Mouse (Mus musculus) MEL (cell line): ENCODE data around the gene Gigyf1. TPM values are rescaled to one million over a fixed set of nuclear protein-coding genes. Genes with fewer than 3 reads are reported as not detected.

Experiments used
- DNase-seq: peaks from one replicate; pipeline ENCODE4 v3.0.0; 2011; ENCODE audit warnings: low read depth, low spot score
- H3K27ac ChIP-seq: 2 replicates; pipeline ENCODE4 v1.5.1; 2012; ENCODE audit warnings: low read depth, mild to moderate bottlenecking, control low read depth, low read length, moderate library complexity; ENCODE audit not compliant: control insufficient read depth
- H3K27me3 ChIP-seq, 2 experiments: fragments of 150-350 bp in 1 of 2; sonication (generic) in 1 of 2; 2 replicates each; pipeline ENCODE4 v1.6.1; 2012; ENCODE audit warnings: low read length in 2 of 2, mild to moderate bottlenecking in 2 of 2, improper control_type of control experiment in 1 of 2, moderate library complexity in 1 of 2; ENCODE audit not compliant: insufficient read depth in 2 of 2, control insufficient read depth in 1 of 2
- H3K36me3 ChIP-seq, 2 experiments: 2 replicates each; pipeline ENCODE4 v1.6.1; 2012 to 2014; ENCODE audit warnings: low read length in 2 of 2, improper control_type of control experiment in 1 of 2, inconsistent platforms in 1 of 2, mild to moderate bottlenecking in 1 of 2; ENCODE audit not compliant: insufficient read depth in 2 of 2, control insufficient read depth in 1 of 2
- H3K4me1 ChIP-seq, 2 experiments: fragments of 150-350 bp in 1 of 2; sonication (generic) in 1 of 2; 2 replicates each; pipeline ENCODE4 v1.6.1; 2012; ENCODE audit warnings: low read length in 2 of 2, improper control_type of control experiment in 1 of 2, mild to moderate bottlenecking in 1 of 2; ENCODE audit not compliant: insufficient read depth in 2 of 2, control insufficient read depth in 1 of 2
- H3K4me3 ChIP-seq, 2 experiments: fragments of 150-350 bp in 1 of 2; sonication (generic) in 1 of 2; 2 replicates each; pipeline ENCODE4 v1.5.1; 2012; ENCODE audit warnings: low read depth in 2 of 2, low read length in 2 of 2, mild to moderate bottlenecking in 2 of 2, moderate library complexity in 2 of 2, control low read depth in 1 of 2, improper control_type of control experiment in 1 of 2; ENCODE audit not compliant: control insufficient read depth in 1 of 2, insufficient read depth in 1 of 2
- H3K79me2 ChIP-seq: 2 replicates; pipeline ENCODE4 v1.6.1; 2012; ENCODE audit warnings: mild to moderate bottlenecking, low read length, moderate library complexity; ENCODE audit not compliant: control insufficient read depth, poor library complexity, insufficient read depth
- H3K9ac ChIP-seq: 2 replicates; pipeline ENCODE4 v1.6.1; 2012; ENCODE audit warnings: low read depth, mild to moderate bottlenecking, control low read depth, low read length, moderate library complexity; ENCODE audit not compliant: control insufficient read depth, poor library complexity, severe bottlenecking
- H3K9me3 ChIP-seq: fragments of 150-350 bp; sonication (generic); replicated peaks from 2 replicates; pipeline ENCODE4 v1.6.1; 2012; ENCODE audit warnings: mild to moderate bottlenecking, low read length, improper control_type of control experiment, moderate library complexity; ENCODE audit not compliant: insufficient read depth
- ELF1 ChIP-seq: IDR thresholded peaks from 2 replicates; pipeline ENCODE4 v1.6.1; 2014; ENCODE audit warnings: low read depth, mild to moderate bottlenecking, inconsistent platforms, low read length, improper control_type of control experiment, moderate library complexity
- EP300 ChIP-seq, 2 experiments: IDR thresholded peaks; 2 replicates each; pipeline ENCODE4 v1.6.1; 2011; ENCODE audit warnings: improper control_type of control experiment in 2 of 2, low read length in 2 of 2, low read depth in 1 of 2, mild to moderate bottlenecking in 1 of 2
- GABPA ChIP-seq: IDR thresholded peaks from 2 replicates; pipeline ENCODE4 v1.6.1; 2012; ENCODE audit warnings: low read depth, mild to moderate bottlenecking, inconsistent platforms, low read length, improper control_type of control experiment, moderate library complexity
- GATA1 ChIP-seq: IDR thresholded peaks from 2 replicates; pipeline ENCODE4 v1.6.1; 2011; ENCODE audit warnings: low read depth, low read length, improper control_type of control experiment
- MAZ ChIP-seq: IDR thresholded peaks from 2 replicates; pipeline ENCODE4 v1.6.1; 2012; ENCODE audit warnings: low read depth, mild to moderate bottlenecking, inconsistent platforms, low read length, improper control_type of control experiment
- MXI1 ChIP-seq: IDR thresholded peaks from 2 replicates; pipeline ENCODE4 v1.6.1; 2011; ENCODE audit warnings: mild to moderate bottlenecking, low read depth, low read length, improper control_type of control experiment
- NELFE ChIP-seq: IDR thresholded peaks from 2 replicates; pipeline ENCODE4 v1.6.1; 2011; ENCODE audit warnings: low read depth, low read length, improper control_type of control experiment
- POLR2A ChIP-seq, 2 experiments: IDR thresholded peaks; 2 replicates each; pipeline ENCODE4 v1.6.1; 2011 to 2012; ENCODE audit warnings: low read length in 2 of 2, mild to moderate bottlenecking in 2 of 2, control low read depth in 1 of 2, improper control_type of control experiment in 1 of 2, low read depth in 1 of 2, moderate library complexity in 1 of 2; ENCODE audit not compliant: control insufficient read depth in 1 of 2, insufficient read depth in 1 of 2, poor library complexity in 1 of 2
- POLR2AphosphoS5 ChIP-seq: IDR thresholded peaks from 2 replicates; pipeline ENCODE4 v1.6.1; 2012; ENCODE audit warnings: low read depth, borderline replicate concordance, mild to moderate bottlenecking, inconsistent platforms, low read length, moderate library complexity, mixed read lengths
- RAD21 ChIP-seq: IDR thresholded peaks from 2 replicates; pipeline ENCODE4 v1.6.1; 2011; ENCODE audit warnings: mild to moderate bottlenecking, low read depth, low read length, improper control_type of control experiment
- SMC3 ChIP-seq: IDR thresholded peaks from 2 replicates; pipeline ENCODE4 v1.6.1; 2011; ENCODE audit warnings: low read depth, low read length, improper control_type of control experiment
- TAL1 ChIP-seq: IDR thresholded peaks from 2 replicates; pipeline ENCODE4 v1.6.1; 2012; ENCODE audit warnings: mild to moderate bottlenecking, inconsistent platforms, low read length, moderate library complexity, mixed read lengths
- TBP ChIP-seq: IDR thresholded peaks from 2 replicates; pipeline ENCODE4 v1.8.0; 2011; ENCODE audit warnings: low read depth, low read length, improper control_type of control experiment
- USF2 ChIP-seq, 2 experiments: IDR thresholded peaks; 2 replicates each; pipeline ENCODE4 v1.6.1; 2011 to 2012; ENCODE audit warnings: improper control_type of control experiment in 2 of 2, low read length in 2 of 2, borderline replicate concordance in 1 of 2, inconsistent platforms in 1 of 2, low read depth in 1 of 2, mild to moderate bottlenecking in 1 of 2; ENCODE audit not compliant: insufficient read depth in 1 of 2
- ZKSCAN1 ChIP-seq: IDR thresholded peaks from 2 replicates; pipeline ENCODE4 v1.6.1; 2012; ENCODE audit warnings: low read depth, mild to moderate bottlenecking, inconsistent platforms, low read length, improper control_type of control experiment, moderate library complexity
- polyA plus RNA-seq, 2 experiments: library from polyadenylated mRNA; stranded (reverse) in 1 of 2; unstranded in 1 of 2; fragments of >175 nt in 1 of 2; fragments of >200 nt in 1 of 2; gene quantifications; 2 replicates each; pipeline versions ENCODE4 v1.2.1 to v1.2.4; 2012; ENCODE audit warnings: low replicate concordance in 2 of 2, low read depth in 1 of 2; ENCODE audit not compliant: insufficient read length in 2 of 2, insufficient read depth in 1 of 2, missing spikeins in 1 of 2
- total RNA-seq: library from RNA; depleted of rRNA; stranded (reverse); fragments of 300-350 nt; gene quantifications from 2 replicates; pipeline ENCODE4 v1.2.3, GENCODE M21; 2012

The Gigyf1 gene
- total and polyA plus RNA-seq, 3 experiments: 5.1 to 24.6 TPM; not detected in 1

GRCm38 (mm10) chr5:137493831-137494230 is 24.5 kb upstream of the Gigyf1 start:
- Histone ChIP-seq H3K27me3 (peaks cover 2 to 11% of the 10 kb centered on the region in 2 experiments), H3K9ac (no peak overlapping the region), H3K36me3 (no peaks in the 10 kb centered on the region), H3K4me1 (no peaks in the 10 kb centered on the region), H3K4me3 (no peak overlapping the region), H3K9me3 (no peaks in the 10 kb centered on the region), H3K27ac (no peak overlapping the region), H3K79me2 (no peaks in the 10 kb centered on the region)
- no peak for TF ChIP-seq ELF1
- no peak for TF ChIP-seq ZKSCAN1
- no peak for TF ChIP-seq MXI1
- TF ChIP-seq RAD21: no peak
- no peak for TF ChIP-seq GATA1
- no peak for TF ChIP-seq SMC3
- no peak for TF ChIP-seq USF2 (IDR thresholded peaks at IDR 0.05; ENCODE audit: borderline replicate concordance in 1 of 2, insufficient read depth in 1 of 2, low read depth in 1 of 2, low read length in 2 of 2)
- no peak for TF ChIP-seq POLR2AphosphoS5
- TF ChIP-seq GABPA: no peak
- no peak for TF ChIP-seq TAL1
- no peak for TF ChIP-seq TBP
- DNase-seq: no peak

DNA sequence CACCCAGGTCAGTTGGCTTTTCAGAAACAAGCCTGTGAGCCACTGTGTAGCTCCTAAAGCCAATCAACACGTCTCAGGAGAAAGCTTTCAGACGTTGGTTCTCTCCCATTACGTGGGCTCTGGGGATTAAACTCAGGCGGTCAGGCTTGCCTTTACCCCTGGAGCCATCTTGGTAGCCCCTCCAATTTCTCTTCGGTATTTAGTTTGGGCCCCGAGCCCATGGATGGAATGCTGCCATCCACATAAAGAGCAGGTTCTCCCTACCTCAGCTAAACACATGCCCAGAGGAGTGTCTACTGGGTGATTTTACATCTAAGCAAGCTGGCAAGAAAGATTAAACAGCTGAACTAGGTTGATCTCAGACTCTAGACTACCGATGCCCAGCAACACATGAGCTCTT is 18.2 kb upstream of the Gigyf1 start:
- H3K27ac ChIP-seq: no peak overlapping the region
- H3K9me3 ChIP-seq: no peaks in the 10 kb centered on the region
- H3K36me3 ChIP-seq: peaks cover 0 to 15% of the 10 kb centered on the region in 2 experiments; a peak in 3 of 4 replicates
- H3K9ac ChIP-seq: no peak overlapping the region
- DNase-seq: no peak
- peaks cover 4 to 11% of the 10 kb centered on the region in 2 experiments; a peak in 3 of 4 replicates for H3K4me1 ChIP-seq
- peaks cover 2 to 3% of the 10 kb centered on the region in 2 experiments; a peak in 2 of 4 replicates for H3K27me3 ChIP-seq
- no peak for TF ChIP-seq NELFE
- no peak for TF ChIP-seq MAZ
- TF ChIP-seq POLR2A (IDR thresholded peaks at IDR 0.05; ENCODE audit: control insufficient read depth in 1 of 2, insufficient read depth in 1 of 2, low read depth in 1 of 2, low read length in 2 of 2, poor library complexity in 1 of 2): 0 out of 4 replicates have a peak, but pooled peaks of 1 of the 2 experiments have one; percentile 4
- TF ChIP-seq EP300 (IDR thresholded peaks at IDR 0.05; ENCODE audit: low read depth in 1 of 2, low read length in 2 of 2): no peak
- no peak for TF ChIP-seq SMC3
- peaks cover 13% of the 10 kb centered on the region for H3K79me2 ChIP-seq
- no peak overlapping the region for H3K4me3 ChIP-seq
